Mouse (Mus musculus) spleen, adult 2 months (tissue): ENCODE data around the gene Ctr9.

ENCODE experiments used
- CTCF ChIP-seq: fragments of 200-500 bp; IDR thresholded peaks from 2 replicates; pipeline ENCODE4 v1.5.1; 2011; ENCODE audit warnings: mild to moderate bottlenecking, inconsistent platforms; ENCODE audit not compliant: insufficient read depth, insufficient read length, insufficient replicate concordance; ENCODE audit errors: extremely low read depth
- POLR2A ChIP-seq: fragments of 200-500 bp; IDR thresholded peaks from 2 replicates; pipeline ENCODE4 v1.6.1; 2011; ENCODE audit warnings: low read depth, low read length, inconsistent platforms

GRCm38 (mm10) chr7:111014893-111015292 lies 13.9 kb upstream of the Ctr9 start:
- TF ChIP-seq CTCF = peak; percentile 96
- no peak for TF ChIP-seq POLR2A
